Mouse (Mus musculus) stomach, embryonic 14.5 days (tissue): ENCODE data around the gene Stip1. TPM values are rescaled to one million over a fixed set of nuclear protein-coding genes. Genes with fewer than 3 reads are reported as not detected.

Experiments used
- ATAC-seq: fragments of 200-750 bp; cut with Nextera tagmentation; 2 replicates; pipeline ENCODE4 v1.8.0; 2017; ENCODE audit warnings: low read depth, moderate TSS enrichment; ENCODE audit not compliant: insufficient number of reproducible peaks, insufficient read depth, low FRiP score
- H3K27ac ChIP-seq: fragments of 300-500 bp; sonication (generic); 2 replicates; pipeline ENCODE4 v1.5.1; 2014; ENCODE audit warnings: mild to moderate bottlenecking, low read length, moderate library complexity, mixed read lengths
- H3K27me3 ChIP-seq: fragments of 300-500 bp; sonication (generic); 2 replicates; pipeline ENCODE4 v1.6.1; 2014; ENCODE audit warnings: low read length, control low read depth, mixed read lengths; ENCODE audit not compliant: control insufficient read depth, insufficient read depth
- H3K36me3 ChIP-seq: fragments of 300-500 bp; sonication (generic); 2 replicates; pipeline ENCODE4 v1.6.1; 2014; ENCODE audit warnings: mild to moderate bottlenecking, control low read depth, low read length, moderate library complexity, mixed read lengths; ENCODE audit not compliant: control insufficient read depth, insufficient read depth
- H3K4me1 ChIP-seq: fragments of 300-500 bp; sonication (generic); 2 replicates; pipeline ENCODE4 v1.6.1; 2014; ENCODE audit warnings: low read length, control low read depth, mixed read lengths; ENCODE audit not compliant: control insufficient read depth, insufficient read depth
- H3K4me2 ChIP-seq: fragments of 300-500 bp; sonication (generic); replicated peaks from 2 replicates; pipeline ENCODE4 v1.6.1; 2014; ENCODE audit warnings: low read depth, low read length, control low read depth
- H3K4me3 ChIP-seq: fragments of 300-500 bp; sonication (generic); 2 replicates; pipeline ENCODE4 v1.5.1; 2014; ENCODE audit warnings: low read depth, low read length, control low read depth
- H3K9ac ChIP-seq: fragments of 300-500 bp; sonication (generic); replicated peaks from 2 replicates; pipeline ENCODE4 v1.6.1; 2014; ENCODE audit warnings: low read depth, mild to moderate bottlenecking, control low read depth, low read length, moderate library complexity, mixed read lengths
- H3K9me3 ChIP-seq: fragments of 300-500 bp; sonication (generic); 2 replicates; pipeline ENCODE4 v1.6.1; 2016; ENCODE audit warnings: low read depth, low read length, control low read depth; ENCODE audit not compliant: control insufficient read depth
- WGBS: fragments of 180-500 bp; shearing (Covaris S2); extraction: QIAGEN DNeasy Blood & Tissue Kit; methylation state at CpG from one replicate; pipeline ENCODE4 v1.1.7; 2014; 5-methylcytosine and 5-hydroxymethylcytosine counted together
- polyA plus RNA-seq: library from polyadenylated mRNA; unstranded; fragments of >200 nt; fragmentation: Nextera tagmentation; extraction: Ambion mirVana; gene quantifications from 2 replicates; pipeline ENCODE4 v1.2.1, GENCODE M21; 2014

Stip1 gene
- polyA plus RNA-seq, 1 experiment from 2014 or later = 201 TPM

DNA sequence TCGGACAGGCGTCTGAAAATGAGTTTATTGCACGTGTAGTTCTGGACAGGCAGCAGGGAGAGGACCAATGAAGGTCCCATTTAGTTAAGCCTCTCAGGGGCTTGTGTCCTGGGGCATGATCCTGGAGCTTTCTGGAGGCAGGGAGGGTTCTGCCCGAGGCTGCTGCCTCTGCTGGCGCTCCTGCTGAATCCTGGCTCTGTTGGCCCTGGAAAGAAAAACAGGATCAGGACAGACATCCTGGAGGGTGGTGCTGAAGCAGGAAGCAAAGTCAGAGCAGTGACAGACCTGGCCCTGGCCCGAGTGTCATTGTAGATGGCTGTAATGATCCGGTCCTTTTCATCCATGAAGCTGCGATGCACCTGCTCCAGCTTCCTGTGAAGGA lies 51.9 kb downstream of the Stip1 start:
- H3K9ac ChIP-seq = peak overlapping the region; percentile 87
- peaks cover 15% of the 10 kb centered on the region; the same call in 1 of the 2 replicates for H3K36me3 ChIP-seq
- peak overlapping the region; percentile 72; the same call in 1 of the 2 replicates for H3K27ac ChIP-seq
- peaks cover 20% of the 10 kb centered on the region for H3K4me1 ChIP-seq
- H3K4me3 ChIP-seq = peak overlapping the region; percentile 80
- H3K9me3 ChIP-seq = no peaks in the 10 kb centered on the region
- ATAC-seq = no peak
- no peaks in the 10 kb centered on the region for H3K27me3 ChIP-seq
- H3K4me2 ChIP-seq = peak overlapping the region; percentile 89
- WGBS = 10% methylated on average over 8 of the region's 8 CpGs

DNA sequence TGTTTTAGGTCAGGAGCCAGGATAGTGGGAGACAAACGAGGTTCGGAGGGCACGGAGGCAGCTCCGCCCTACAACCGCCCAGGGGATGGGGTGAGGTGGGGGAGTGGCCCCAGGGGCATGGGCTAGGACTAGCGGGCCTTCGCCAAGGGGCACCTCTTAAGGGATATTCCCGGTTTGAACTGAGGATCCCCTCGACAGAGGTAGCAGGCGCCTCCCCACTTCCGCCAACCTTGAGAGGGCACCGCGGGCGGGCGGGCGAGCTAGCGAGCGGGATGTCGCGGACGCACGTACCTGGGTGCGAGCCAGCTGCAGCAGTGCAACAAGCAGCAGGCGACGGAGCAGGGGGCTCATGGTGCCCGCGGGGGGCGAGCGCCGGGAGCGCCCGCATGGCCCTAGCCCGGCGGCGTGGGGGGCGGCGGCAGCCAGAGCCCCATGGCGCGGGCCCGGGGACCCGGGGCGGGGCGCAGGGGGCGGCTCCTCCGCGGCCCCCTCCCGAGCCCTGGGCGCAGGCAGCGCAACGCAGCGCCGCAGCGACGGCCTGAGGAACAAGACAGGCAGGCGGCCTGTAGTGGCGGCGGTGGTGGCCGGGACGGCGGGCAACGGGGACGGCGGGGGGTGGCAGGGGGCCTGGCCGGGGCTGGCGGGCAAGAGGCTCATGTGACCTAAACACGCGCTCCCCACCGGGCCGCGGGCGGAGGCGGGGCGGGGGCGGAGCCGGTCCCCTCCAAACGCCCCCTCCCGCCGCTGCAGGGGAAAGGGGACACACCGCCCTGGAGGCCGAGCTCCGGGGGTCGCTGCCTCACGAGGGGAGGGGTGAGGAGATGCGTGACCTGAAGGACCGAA lies 52.5 kb downstream of the Stip1 start, which contains the start of gene Vegfb:
Gene Vegfb (minus strand): TSS at position 591 of the 843 bp plus-strand sequence.
- H3K9me3 ChIP-seq = no peaks in the 10 kb centered on the region
- peak within 1 kb of the TSS; percentile 89 for H3K4me2 ChIP-seq
- H3K27ac ChIP-seq = peak within 1 kb of the TSS; percentile 72; the same call in 1 of the 2 replicates
- H3K36me3 ChIP-seq = peaks cover 20% of the 10 kb centered on the region; the same call in 1 of the 2 replicates
- peak within 1 kb of the TSS; percentile 87 for H3K9ac ChIP-seq
- ATAC-seq = peak; percentile 50
- H3K4me3 ChIP-seq = peak within 1 kb of the TSS; percentile 80
- H3K4me1 ChIP-seq = peaks cover 18% of the 10 kb centered on the region
- no peaks in the 10 kb centered on the region for H3K27me3 ChIP-seq
- under 1% methylated on average over 78 of the region's 85 CpGs for WGBS

DNA sequence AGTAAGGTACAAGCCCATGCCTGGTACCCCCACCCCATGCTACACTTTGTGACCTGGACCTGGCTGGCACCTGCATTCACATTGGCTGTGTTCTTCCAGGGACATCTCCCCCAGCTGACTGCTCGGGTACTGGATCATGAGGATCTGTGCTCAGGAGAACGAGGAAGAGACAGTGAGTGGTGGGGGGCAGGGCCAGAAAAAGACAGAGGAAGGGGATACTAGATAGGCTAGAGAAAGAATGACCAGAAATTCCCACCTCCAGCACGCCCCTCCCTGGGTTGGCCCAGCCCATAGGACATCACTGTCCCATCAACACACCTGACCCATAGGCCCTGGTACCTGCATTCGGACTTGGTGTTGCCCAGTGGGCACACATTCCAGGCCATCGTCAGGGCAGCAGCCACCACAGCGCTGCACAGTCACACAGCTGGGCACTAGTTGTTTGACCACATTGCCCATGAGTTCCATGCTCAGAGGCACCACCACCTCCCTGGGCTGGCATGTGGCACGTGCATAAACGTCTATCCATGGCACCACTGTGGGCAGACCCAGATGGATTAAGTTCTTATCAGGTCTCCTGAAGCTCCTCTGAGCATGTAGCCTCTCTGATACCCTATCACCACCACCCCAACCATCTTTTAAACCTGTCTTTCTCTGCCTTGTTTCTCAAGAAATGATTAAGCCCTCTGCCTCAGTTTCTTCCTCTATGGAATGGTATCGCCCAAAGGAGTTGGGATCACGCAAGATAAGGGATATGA lies 53.6 kb downstream of the Stip1 start:
- H3K4me3 ChIP-seq = peak overlapping the region; percentile 80
- ATAC-seq = no peak
- H3K4me1 ChIP-seq = peaks cover 18% of the 10 kb centered on the region
- H3K27ac ChIP-seq = no peak overlapping the region; the same call in 1 of the 2 replicates
- peak overlapping the region; percentile 89 for H3K4me2 ChIP-seq
- peak overlapping the region; percentile 87; the same call in 1 of the 2 replicates for H3K9ac ChIP-seq
- H3K27me3 ChIP-seq = no peaks in the 10 kb centered on the region
- no peaks in the 10 kb centered on the region for H3K9me3 ChIP-seq
- H3K36me3 ChIP-seq = peaks cover 23% of the 10 kb centered on the region; the same call in 1 of the 2 replicates
- 78% methylated on average over 10 of the region's 10 CpGs for WGBS

DNA sequence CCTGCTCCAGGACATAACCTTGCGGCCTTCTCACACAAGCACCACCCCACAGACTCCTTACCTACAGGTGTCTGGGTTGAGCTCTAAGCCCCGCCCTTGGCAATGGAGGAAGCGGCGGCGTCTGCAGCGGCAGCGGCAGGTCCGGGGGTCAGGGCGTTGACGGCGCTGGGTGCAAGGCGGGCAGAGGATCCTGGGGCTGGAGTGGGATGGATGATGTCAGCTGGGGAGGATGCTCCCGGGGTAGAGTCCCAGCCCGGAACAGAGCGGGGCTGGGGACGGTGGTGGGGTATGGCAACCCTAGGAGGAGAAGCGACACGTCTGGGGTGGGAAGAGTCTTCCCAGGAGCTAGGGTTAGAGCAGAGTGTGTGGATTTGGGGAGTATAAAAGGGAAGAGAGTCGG lies 54.5 kb downstream of the Stip1 start:
- WGBS = 87% methylated on average over 19 of the region's 19 CpGs

DNA sequence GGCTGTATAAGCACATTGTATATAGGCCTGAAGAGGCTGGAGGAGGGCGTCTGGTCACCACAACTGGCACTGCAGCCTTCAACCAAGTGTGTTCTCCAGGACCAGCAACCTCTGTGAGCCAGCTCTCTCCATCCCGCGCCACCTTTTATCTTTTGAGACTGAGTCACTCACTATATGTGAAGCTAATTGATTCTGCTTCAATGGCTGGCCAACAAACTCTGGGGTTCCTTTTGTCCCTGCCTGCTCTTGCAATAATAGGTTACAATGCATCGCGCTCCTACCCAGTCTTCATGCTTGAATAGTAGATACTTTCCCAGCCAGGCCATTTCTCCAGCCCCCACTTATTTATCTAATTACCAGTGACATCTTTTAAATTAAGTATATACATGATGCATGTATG lies 56.1 kb downstream of the Stip1 start:
- no peak for ATAC-seq
- peaks cover 28% of the 10 kb centered on the region for H3K4me1 ChIP-seq
- H3K9me3 ChIP-seq = no peaks in the 10 kb centered on the region
- no peaks in the 10 kb centered on the region for H3K27me3 ChIP-seq
- H3K27ac ChIP-seq = no peak overlapping the region
- no peak overlapping the region for H3K9ac ChIP-seq
- 94% methylated on average over 5 of the region's 5 CpGs for WGBS
- no peak overlapping the region for H3K4me2 ChIP-seq
- H3K36me3 ChIP-seq = peaks cover 23% of the 10 kb centered on the region; the same call in 1 of the 2 replicates
- H3K4me3 ChIP-seq = no peak overlapping the region

More for the DNA sequence above, 54.5 kb downstream of the Stip1 start:
- H3K4me3 ChIP-seq = no peak overlapping the region
- H3K27me3 ChIP-seq = no peaks in the 10 kb centered on the region
- no peak overlapping the region for H3K27ac ChIP-seq
- H3K36me3 ChIP-seq = peaks cover 23% of the 10 kb centered on the region; the same call in 1 of the 2 replicates
- H3K9me3 ChIP-seq = no peaks in the 10 kb centered on the region
- no peak overlapping the region for H3K4me2 ChIP-seq
- no peak overlapping the region for H3K9ac ChIP-seq
- H3K4me1 ChIP-seq = peaks cover 20% of the 10 kb centered on the region
- ATAC-seq = no peak

DNA sequence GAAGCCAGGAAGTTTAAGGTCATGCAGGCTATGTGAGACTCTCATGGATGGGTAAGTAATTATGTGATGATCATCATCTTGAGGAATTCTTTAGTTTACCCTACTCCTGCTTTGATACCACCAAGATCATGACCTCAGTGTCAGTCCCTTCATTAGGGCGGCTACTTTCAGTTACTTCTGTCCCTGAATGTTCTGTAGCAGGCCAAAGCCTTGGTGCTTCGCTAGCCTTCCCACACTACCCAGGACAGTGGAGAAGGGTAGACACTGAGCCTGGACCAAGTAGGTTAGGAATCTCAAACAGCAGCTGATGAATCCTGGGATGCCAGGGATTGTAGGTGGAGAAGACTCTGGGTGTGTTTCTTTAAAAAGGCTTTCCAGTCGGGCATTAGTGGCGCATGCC lies 58.3 kb downstream of the Stip1 start:
- H3K9ac ChIP-seq = no peak overlapping the region
- H3K4me2 ChIP-seq = peak overlapping the region; percentile 76; the same call in 1 of the 2 replicates

DNA sequence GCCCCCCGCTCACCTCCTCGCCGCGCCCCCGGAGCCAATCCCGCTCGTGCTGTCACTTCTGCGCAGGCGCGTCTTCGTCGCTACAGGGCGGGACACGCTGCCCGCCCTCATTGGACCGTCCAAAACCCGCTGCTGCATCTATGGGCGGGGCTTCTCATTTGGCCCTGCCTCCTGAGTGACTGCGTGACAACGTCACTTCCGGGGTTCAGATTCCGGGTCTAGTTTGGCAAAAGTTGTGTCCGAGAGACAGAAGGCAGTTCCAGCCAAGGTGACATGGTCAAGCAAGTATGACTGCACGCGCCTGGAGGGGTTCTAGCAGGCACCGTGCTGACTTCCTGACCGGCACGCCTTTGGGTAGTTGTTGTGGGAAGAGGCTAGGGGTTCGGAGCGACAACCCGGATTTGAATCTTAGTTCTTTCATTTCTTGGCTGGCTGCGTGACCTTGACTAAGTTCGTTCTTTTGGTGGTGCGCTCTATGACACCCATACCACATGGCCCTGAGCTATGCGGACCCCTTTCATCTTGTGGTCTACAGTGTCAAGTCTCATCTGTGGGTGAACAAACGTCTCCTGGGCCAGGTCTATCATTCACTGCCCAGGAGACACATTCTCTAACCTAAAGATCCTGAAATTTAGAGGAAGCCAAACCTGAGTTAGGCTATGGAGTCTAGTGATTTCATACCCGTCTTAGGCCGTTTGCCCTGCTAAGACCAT lies 59.2 kb downstream of the Stip1 start, which contains the start of gene Fkbp2:
Gene Fkbp2 (minus strand): TSS at position 121 of the 713 bp plus-strand sequence.
- H3K4me2 ChIP-seq = peak within 1 kb of the TSS; percentile 76
- peaks cover 30% of the 10 kb centered on the region for H3K4me1 ChIP-seq
- 2% methylated on average over 38 of the region's 38 CpGs for WGBS
- no peaks in the 10 kb centered on the region for H3K27me3 ChIP-seq
- peak within 1 kb of the TSS; percentile 60 for H3K9ac ChIP-seq
- H3K36me3 ChIP-seq = peaks cover 36% of the 10 kb centered on the region
- peak within 1 kb of the TSS; percentile 82 for H3K27ac ChIP-seq
- peak within 1 kb of the TSS; percentile 67 for H3K4me3 ChIP-seq
- ATAC-seq = peak; percentile 88
- H3K9me3 ChIP-seq = no peaks in the 10 kb centered on the region

More for the DNA sequence above, 58.3 kb downstream of the Stip1 start:
- H3K27ac ChIP-seq = no peak overlapping the region
- no peaks in the 10 kb centered on the region for H3K27me3 ChIP-seq
- 0 out of 2 replicates have a peak overlapping the region, but pooled peaks have one; percentile 67 for H3K4me3 ChIP-seq
- peaks cover 36% of the 10 kb centered on the region for H3K36me3 ChIP-seq
- 89% methylated on average over 4 of the region's 4 CpGs for WGBS
- H3K9me3 ChIP-seq = no peaks in the 10 kb centered on the region
- ATAC-seq = no peak
- peaks cover 26% of the 10 kb centered on the region for H3K4me1 ChIP-seq
